Mouse (Mus musculus) CD4-positive naive resting alpha-beta T cell, adult 76 days (primary cell): ENCODE data around the gene Rp9. TPM values are rescaled to one million over a fixed set of nuclear protein-coding genes. Genes with fewer than 3 reads are reported as not detected.

Experiments
- total RNA-seq: library from RNA; stranded (reverse); gene quantifications from one replicate; pipeline ENCODE4 v1.2.4, GENCODE M21; 2023

Rp9 gene
- total RNA-seq, result 87.3 TPM

DNA sequence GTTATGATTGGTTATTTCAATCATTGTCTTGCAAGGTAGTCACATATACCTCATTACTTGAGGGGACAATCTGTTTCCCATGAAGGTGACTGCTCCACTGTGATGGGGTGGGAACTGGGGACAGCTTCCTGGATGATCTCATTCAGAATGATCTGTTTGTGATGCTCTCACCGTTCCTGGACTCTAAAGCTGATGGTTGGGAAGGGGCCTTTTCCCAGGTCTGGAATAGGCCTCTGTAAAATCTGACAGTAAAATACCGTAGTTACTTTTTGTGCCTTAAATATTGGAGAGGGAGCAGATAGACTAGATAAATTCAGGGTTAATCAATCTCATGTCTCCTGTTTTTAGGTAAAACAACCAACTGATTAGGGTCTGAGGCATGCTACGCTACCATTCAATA is at the start of gene Rp9:
Gene Rp9 (minus strand): TSS at position 101 of the 400 bp plus-strand sequence.

DNA sequence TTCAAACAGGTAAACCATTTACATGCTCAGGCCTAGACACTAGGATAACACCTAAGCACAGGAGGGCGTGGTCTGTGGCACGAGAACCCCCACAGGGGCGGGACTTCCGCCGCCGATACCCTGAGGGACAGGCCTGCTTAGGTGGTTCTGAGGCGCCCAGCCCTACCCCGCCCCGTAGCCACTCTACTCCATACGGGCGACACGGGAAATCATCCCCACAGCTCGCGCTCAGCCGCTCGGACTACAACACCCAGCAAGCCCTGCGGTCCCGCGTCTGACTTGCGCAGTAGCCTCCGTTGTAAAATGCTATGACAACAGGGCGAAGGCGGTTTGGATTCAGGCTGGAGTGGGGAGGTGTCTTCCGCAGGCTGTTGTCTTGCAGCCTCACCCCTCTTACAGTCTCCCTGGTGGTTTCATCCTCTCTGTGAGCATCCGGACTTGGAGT is 5.9 kb upstream of the Rp9 start, which contains the start of gene Bbs9:
Gene Bbs9 (plus strand): TSS at position 292 of the 445 bp plus-strand sequence.

DNA sequence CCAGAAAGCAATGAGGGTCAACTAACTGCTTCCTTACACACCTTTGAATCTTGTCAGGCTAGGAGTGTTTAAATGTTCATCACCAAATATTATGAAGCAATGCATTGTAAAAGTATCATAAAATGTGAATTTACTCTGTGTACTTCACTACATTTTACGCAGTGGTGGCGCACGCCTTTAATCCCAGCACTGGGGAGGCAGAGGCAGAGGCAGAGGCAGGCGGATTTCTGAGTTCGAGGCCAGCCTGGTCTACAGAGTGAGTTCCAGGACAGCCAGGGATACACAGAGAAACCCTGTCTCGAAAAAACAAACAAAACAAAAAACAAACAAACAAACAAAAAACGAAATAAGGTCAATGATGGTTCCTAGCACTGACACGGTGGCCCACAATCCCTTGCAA is 15.6 kb downstream of the Rp9 start, which contains the start of gene Gm17545:
Gene Gm17545 (plus strand): TSS at position 301 of the 400 bp plus-strand sequence.

DNA sequence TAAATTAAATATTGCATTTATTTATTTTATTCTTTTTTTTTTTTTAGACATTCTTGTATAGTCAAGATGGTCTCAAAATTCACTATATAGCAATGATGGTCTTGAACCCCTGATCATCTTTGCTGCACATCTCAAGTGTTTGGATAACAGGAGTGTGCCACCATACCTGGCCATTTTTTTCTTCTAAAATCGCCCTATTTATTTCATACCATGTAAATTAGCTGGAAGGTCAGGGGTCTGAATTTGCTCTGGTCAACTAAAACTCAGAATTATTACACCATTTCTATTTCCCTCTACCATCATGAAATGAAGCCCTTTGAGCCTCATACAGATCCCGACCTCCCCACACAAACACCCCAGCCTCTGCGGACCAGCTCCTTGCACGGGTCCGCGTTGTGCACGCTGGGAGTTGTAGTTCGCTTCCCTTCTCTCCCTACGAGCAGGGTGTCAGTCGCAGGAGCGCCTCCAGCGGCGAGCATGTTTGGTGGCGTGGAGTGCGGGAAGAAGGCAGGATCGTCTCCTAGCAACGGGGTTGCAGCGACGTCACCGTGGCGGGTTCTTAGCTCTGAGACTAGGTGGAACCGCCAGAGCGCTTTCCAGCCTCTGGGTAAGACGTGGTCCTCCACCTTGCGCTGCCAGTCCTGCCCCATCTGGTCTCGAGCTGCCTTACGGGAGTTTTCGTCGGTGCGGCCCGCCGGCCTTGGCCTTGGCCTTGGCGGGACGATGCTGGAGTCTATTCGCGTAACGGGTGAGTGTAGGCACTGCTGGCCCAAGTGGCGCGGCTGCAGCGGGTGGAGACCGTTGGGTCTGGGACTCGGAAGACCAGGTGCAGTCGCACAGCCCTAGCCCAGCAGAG is 58.3 kb downstream of the Rp9 start, which contains the start of gene 9530077C05Rik:
Gene 9530077C05Rik (plus strand): TSS at position 512 of the 856 bp plus-strand sequence.

DNA sequence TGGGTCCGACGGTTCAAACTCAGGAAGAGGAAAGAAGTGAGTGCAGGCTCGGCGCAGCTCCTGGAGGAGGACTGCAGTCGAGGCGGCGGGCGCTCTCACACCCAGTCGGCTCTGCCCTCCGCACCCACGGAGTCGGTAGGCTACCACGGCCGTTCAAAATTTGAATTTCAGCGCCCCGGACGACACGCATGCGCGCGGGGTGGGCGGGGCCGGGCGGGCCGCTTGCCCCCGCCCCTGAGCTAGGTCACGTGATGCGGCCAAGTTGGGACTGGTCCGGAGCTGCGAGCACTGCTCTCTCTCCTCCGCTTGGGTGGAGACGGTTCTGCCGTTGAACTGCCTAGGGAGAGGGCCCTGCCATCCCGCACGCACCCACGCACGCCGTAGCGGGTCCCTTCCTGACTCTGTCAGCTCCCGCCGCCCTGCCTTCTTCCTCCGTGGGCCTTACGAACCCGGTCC is 80.5 kb downstream of the Rp9 start, which contains the start of gene Anln:
Gene Anln (minus strand): TSS at position 168 of the 456 bp plus-strand sequence.

Other genes with a start within 250 kb of the Rp9 start
- gene Zfp809, start 244.0 kb downstream of the Rp9 start, total RNA-seq, result 33.8 TPM
- 3.0 TPM for gene Zfp599, start 209.8 kb downstream of the Rp9 start, total RNA-seq
- gene Zfp810, start 162.1 kb downstream of the Rp9 start, total RNA-seq, result 13.1 TPM
- 0.91 TPM for gene Anln, start 80.6 kb downstream of the Rp9 start, total RNA-seq
- gene 9530077C05Rik, start 58.2 kb downstream of the Rp9 start, total RNA-seq, result 0.53 TPM
- not detected for gene Gm17545, start 15.5 kb downstream of the Rp9 start, total RNA-seq
- 42.1 TPM for gene Bbs9, start 6.0 kb upstream of the Rp9 start, total RNA-seq